Mouse (Mus musculus) hindbrain, postnatal 0 days (tissue): ENCODE results near the gene Fancc. TPM values are rescaled to one million over a fixed set of nuclear protein-coding genes. Genes with fewer than 3 reads are reported as not detected.
A peak's percentile ranks its signal among the peaks of the same experiment; 100 is the strongest.

Experiments
- ATAC-seq: fragments of 200-750 bp; cut with Nextera tagmentation; 2 replicates; pipeline ENCODE4 v1.8.0; 2017; ENCODE audit warnings: mild to moderate bottlenecking, moderate TSS enrichment, moderate library complexity
- DNase-seq: peaks from one replicate; pipeline ENCODE4 v3.0.0-alpha.2; 2015; ENCODE audit warnings: low spot score
- H3K27ac ChIP-seq: fragments of 300-500 bp; sonication (generic); 2 replicates; pipeline ENCODE4 v1.5.1; 2014; ENCODE audit warnings: mild to moderate bottlenecking
- H3K27me3 ChIP-seq: fragments of 300-500 bp; sonication (generic); 2 replicates; pipeline ENCODE4 v1.6.1; 2014; ENCODE audit warnings: low read length, mixed read lengths; ENCODE audit not compliant: insufficient read depth
- H3K36me3 ChIP-seq: fragments of 300-500 bp; sonication (generic); 2 replicates; pipeline ENCODE4 v1.6.1; 2014; ENCODE audit warnings: low read length, mixed read lengths; ENCODE audit not compliant: insufficient read depth
- H3K4me1 ChIP-seq: fragments of 300-500 bp; sonication (generic); 2 replicates; pipeline ENCODE4 v1.6.1; 2014; ENCODE audit warnings: antibody characterized with exemption, low read length, mixed read lengths; ENCODE audit not compliant: insufficient read depth
- H3K4me2 ChIP-seq: fragments of 300-500 bp; sonication (generic); 2 replicates; pipeline ENCODE4 v1.6.1; 2014; ENCODE audit warnings: low read depth, mild to moderate bottlenecking, low read length, moderate library complexity, mixed read lengths
- H3K4me3 ChIP-seq: fragments of 300-500 bp; sonication (generic); 2 replicates; pipeline ENCODE4 v1.5.1; 2014; ENCODE audit warnings: low read length
- H3K9ac ChIP-seq: fragments of 300-500 bp; sonication (generic); replicated peaks from 2 replicates; pipeline ENCODE4 v1.6.1; 2014; ENCODE audit warnings: mild to moderate bottlenecking, low read length, moderate library complexity, mixed read lengths
- H3K9me3 ChIP-seq: fragments of 300-500 bp; sonication (generic); 2 replicates; pipeline ENCODE4 v1.6.1; 2016; ENCODE audit warnings: low read length, mixed read lengths
- CTCF ChIP-seq: IDR thresholded peaks from 2 replicates; pipeline ENCODE4 v1.5.1; 2016; ENCODE audit warnings: antibody characterized with exemption, control low read depth, low read depth
- WGBS: fragments of 180-500 bp; shearing (Covaris S2); extraction: QIAGEN DNeasy Blood & Tissue Kit; methylation state at CpG from one replicate; pipeline ENCODE4 v1.1.7; 2014; 5-methylcytosine and 5-hydroxymethylcytosine counted together
- polyA plus RNA-seq: library from polyadenylated mRNA; unstranded; fragments of >200 nt; fragmentation: Nextera tagmentation; extraction: Ambion mirVana; gene quantifications from 2 replicates; pipeline ENCODE4 v1.2.1, GENCODE M21; 2015
- total RNA-seq: library from RNA; depleted of rRNA; stranded (reverse); fragments of >200 nt; gene quantifications from 2 replicates; pipeline ENCODE4 v1.2.3, GENCODE M21; 2014

Gene Fancc
- total and polyA plus RNA-seq, 2 experiments from 2014 or later: 11.9 to 17.7 TPM

GRCm38 (mm10) chr13:63279807-63280206 is 217.3 kb downstream of the Fancc start:
- 51% methylated on average over 8 of the region's 8 CpGs for WGBS
- H3K27ac ChIP-seq: no peak overlapping the region
- no peak overlapping the region for H3K9ac ChIP-seq
- no peaks in the 10 kb centered on the region for H3K9me3 ChIP-seq
- no peak overlapping the region for H3K4me2 ChIP-seq
- 0 out of 2 replicates have a peak, but pooled peaks cover 4% of the 10 kb centered on the region for H3K4me1 ChIP-seq
- ATAC-seq: no peak
- H3K4me3 ChIP-seq: no peak overlapping the region
- no peak for TF ChIP-seq CTCF
- H3K27me3 ChIP-seq: no peaks in the 10 kb centered on the region
- no peak for DNase-seq
- H3K36me3 ChIP-seq: no peaks in the 10 kb centered on the region

- TF ChIP-seq CTCF: no peak
- Histone ChIP-seq H3K27ac (no peak overlapping the region), H3K36me3 (no peaks in the 10 kb centered on the region), H3K4me2 (peak overlapping the region; percentile 35; the same call in 1 of the 2 replicates), H3K9ac (no peak overlapping the region), H3K27me3 (no peaks in the 10 kb centered on the region), H3K9me3 (no peaks in the 10 kb centered on the region), H3K4me3 (no peak overlapping the region), H3K4me1 (0 out of 2 replicates have a peak, but pooled peaks cover 4% of the 10 kb centered on the region)
- 20% methylated on average over 10 of the region's 10 CpGs for whole genome bisulfite sequencing
- peak; percentile 66 for ATAC-seq
- peak; percentile 34 for DNase-seq
Measured at GRCm38 (mm10) chr13:63278796-63279475, 218.1 kb downstream of the Fancc start.

- Histone ChIP-seq H3K27me3 (no peaks in the 10 kb centered on the region), H3K9me3 (no peaks in the 10 kb centered on the region), H3K4me3 (no peak overlapping the region), H3K36me3 (no peaks in the 10 kb centered on the region), H3K9ac (no peak overlapping the region), H3K4me2 (0 out of 2 replicates have a peak overlapping the region, but pooled peaks have one; percentile 35), H3K27ac (no peak overlapping the region), H3K4me1 (0 out of 2 replicates have a peak, but pooled peaks cover 4% of the 10 kb centered on the region)
- ATAC-seq: no peak
- 56% methylated on average over 5 of the region's 5 CpGs for WGBS
- no peak for DNase-seq
- no peak for TF ChIP-seq CTCF
Measured at GRCm38 (mm10) chr13:63278141-63278631, 218.9 kb downstream of the Fancc start.

GRCm38 (mm10) chr13:63277316-63277715 is 219.8 kb downstream of the Fancc start:
- H3K36me3 ChIP-seq: no peaks in the 10 kb centered on the region
- H3K27me3 ChIP-seq: no peaks in the 10 kb centered on the region
- H3K9ac ChIP-seq: no peak overlapping the region
- no peak for ATAC-seq
- 81% methylated on average over 5 of the region's 5 CpGs for WGBS
- H3K9me3 ChIP-seq: no peaks in the 10 kb centered on the region
- no peak overlapping the region for H3K27ac ChIP-seq
- TF ChIP-seq CTCF: no peak
- DNase-seq: no peak
- H3K4me2 ChIP-seq: no peak overlapping the region
- H3K4me3 ChIP-seq: no peak overlapping the region
- 0 out of 2 replicates have a peak, but pooled peaks cover 7% of the 10 kb centered on the region for H3K4me1 ChIP-seq

GRCm38 (mm10) chr13:63276389-63276788 is 220.7 kb downstream of the Fancc start:
- Histone ChIP-seq H3K9me3 (no peaks in the 10 kb centered on the region), H3K4me2 (no peak overlapping the region), H3K36me3 (no peaks in the 10 kb centered on the region), H3K4me3 (no peak overlapping the region), H3K9ac (no peak overlapping the region), H3K27ac (no peak overlapping the region), H3K27me3 (no peaks in the 10 kb centered on the region), H3K4me1 (0 out of 2 replicates have a peak, but pooled peaks cover 8% of the 10 kb centered on the region)
- DNase-seq (no peak), ATAC-seq (no peak)
- WGBS: 96% methylated on average over 4 of the region's 4 CpGs
- TF ChIP-seq CTCF: no peak

- Histone ChIP-seq H3K4me3 (no peak overlapping the region), H3K27ac (no peak overlapping the region), H3K27me3 (no peaks in the 10 kb centered on the region), H3K9ac (no peak overlapping the region), H3K4me1 (0 out of 2 replicates have a peak, but pooled peaks cover 5% of the 10 kb centered on the region), H3K36me3 (no peaks in the 10 kb centered on the region), H3K4me2 (no peak overlapping the region), H3K9me3 (no peaks in the 10 kb centered on the region)
- DNase-seq (no peak), ATAC-seq (no peak)
- whole genome bisulfite sequencing: 79% methylated on average over 10 of the region's 10 CpGs
- no peak for TF ChIP-seq CTCF
Measured at GRCm38 (mm10) chr13:63274488-63275166, 222.5 kb downstream of the Fancc start.
